Mouse (Mus musculus) heart, adult 9 months (tissue): ENCODE measurements around the gene Kif16b.

ENCODE experiments used
- DNase-seq, 2 experiments: peaks; one replicate each; pipeline ENCODE4 v3.0.0; 2022; ENCODE audit warnings: low spot score in 2 of 2

Kif16b gene

GRCm38 (mm10) chr2:142732370-142732769, 169.0 kb downstream of the Kif16b start:
- DNase-seq = no peak

DNA sequence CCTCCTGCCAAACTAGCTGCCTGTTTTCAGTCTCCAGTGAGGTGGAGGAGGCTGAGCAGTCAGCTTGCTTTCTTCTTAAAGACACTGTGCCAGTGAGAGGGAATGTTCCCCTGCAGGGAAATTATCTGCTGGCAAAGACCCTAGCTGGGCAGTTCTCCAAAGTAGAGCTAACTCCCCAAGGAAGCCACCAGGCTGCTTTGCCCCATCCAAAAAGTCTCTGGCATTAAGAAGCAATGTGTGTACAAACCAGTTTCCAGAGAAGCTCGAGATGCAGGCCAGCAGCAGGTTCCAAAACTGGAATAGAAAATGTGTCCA, 169.6 kb downstream of the Kif16b start:
- DNase-seq = peak; percentile 33 to 51

DNA sequence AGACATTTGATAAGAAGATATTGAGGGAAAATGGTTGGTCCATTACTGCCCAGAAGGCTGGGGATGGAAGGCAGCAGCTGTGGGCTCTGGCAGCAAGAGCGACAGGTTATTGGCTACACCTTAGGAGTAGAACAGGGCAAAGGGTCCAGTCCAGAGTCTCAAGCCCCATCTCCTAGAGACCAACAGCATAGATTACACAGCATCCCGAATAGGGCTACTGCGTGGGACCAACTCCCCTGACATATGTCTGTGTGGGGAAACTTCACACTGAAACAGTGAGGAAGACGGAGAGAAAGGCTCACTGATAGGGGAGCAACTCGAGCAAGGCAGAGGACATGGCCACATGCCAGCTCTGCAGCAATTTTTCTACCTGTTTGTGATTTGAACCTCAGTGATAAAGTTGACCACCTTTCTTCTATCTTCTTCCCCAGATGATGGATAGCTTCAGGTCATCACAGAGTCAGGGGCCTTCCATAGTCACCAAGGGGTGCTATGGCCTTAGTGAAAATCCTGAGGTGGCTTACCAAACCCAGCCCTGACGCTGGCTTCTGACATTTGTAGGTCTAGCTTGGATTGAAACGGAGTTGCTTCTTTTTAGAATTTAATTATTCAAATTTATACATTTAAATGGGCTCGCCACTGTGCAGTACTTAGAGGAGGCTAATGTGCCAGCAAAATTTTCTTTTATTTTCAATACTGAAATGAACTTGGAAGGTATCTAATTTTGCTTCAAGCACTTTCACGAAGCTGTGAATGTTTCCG, 170.1 kb downstream of the Kif16b start:
- no peak for DNase-seq

GRCm38 (mm10) chr2:142724215-142725001, 176.9 kb downstream of the Kif16b start:
- DNase-seq = no peak

DNA sequence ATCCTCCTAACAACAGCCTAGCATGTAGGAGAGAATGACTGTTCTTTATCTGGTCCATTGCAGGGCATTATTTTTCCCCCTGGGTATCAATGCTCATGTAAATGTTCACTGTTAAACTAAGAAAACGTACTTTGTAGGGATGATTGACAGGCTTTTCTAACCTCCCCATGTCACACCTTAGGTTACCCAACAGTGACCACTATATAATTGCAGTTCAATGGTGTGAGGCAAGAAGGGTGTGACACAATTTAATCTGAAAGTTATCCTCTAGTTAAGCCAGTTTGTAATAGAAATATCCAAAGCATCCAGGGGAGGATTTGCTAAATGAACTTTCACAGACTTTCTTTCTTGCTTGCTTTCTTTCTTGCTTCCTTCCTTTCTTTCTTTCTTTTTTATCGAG, 181.2 kb downstream of the Kif16b start:
- no peak for DNase-seq

DNA sequence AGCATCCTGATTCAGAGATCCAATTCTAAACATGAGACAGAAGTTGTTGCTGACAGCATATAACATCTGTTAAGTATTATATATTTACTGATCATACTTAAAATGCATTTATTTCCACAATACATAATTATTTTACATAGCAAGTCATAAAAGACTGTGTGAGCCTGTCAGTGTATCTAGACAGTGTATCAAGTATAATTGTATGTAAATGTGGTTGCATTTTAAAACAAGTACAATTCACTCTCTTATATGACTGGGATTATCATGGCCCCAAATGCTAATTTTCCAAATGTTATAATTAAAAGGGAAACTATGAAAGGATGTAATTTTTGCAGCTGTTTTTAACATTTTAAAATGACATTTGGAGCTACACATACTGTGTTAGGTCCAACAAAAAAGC, 182.3 kb downstream of the Kif16b start:
- DNase-seq = no peak

DNA sequence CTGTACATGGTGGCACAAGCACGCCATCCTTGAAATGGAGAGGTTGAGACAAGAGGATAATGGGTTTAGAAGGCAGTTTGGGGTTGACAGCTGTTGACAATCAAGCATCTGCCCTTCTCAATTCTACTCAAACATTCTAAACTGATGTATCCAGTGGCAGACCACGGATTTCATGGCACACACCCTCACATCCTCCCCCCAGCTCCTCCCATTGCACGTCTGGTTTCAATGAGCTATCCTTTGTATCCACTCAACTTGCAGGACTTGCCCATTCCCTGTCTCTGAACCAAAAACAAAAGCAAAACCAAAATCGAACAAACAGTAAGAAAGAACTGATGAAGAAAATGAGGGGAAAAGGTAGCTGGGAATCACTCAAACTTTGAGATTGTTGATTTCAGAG, 183.7 kb downstream of the Kif16b start:
- no peak for DNase-seq

DNA sequence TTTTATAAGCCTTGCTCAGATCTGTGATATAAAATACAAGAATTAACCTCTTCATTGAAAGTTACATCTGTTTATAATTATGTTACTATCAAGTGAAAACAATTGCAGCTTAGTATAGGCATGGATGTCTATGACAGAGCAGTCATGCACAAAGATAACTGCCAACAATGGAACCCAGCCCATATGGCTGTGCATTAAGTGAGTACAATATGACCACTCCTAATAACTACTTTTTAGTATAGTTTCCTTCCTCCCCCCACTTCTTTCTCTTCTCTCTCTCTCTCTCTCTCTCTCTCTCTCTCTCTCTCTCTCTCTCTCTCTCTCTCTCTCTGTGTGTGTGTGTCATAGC, 185.4 kb downstream of the Kif16b start:
- DNase-seq = no peak

DNA sequence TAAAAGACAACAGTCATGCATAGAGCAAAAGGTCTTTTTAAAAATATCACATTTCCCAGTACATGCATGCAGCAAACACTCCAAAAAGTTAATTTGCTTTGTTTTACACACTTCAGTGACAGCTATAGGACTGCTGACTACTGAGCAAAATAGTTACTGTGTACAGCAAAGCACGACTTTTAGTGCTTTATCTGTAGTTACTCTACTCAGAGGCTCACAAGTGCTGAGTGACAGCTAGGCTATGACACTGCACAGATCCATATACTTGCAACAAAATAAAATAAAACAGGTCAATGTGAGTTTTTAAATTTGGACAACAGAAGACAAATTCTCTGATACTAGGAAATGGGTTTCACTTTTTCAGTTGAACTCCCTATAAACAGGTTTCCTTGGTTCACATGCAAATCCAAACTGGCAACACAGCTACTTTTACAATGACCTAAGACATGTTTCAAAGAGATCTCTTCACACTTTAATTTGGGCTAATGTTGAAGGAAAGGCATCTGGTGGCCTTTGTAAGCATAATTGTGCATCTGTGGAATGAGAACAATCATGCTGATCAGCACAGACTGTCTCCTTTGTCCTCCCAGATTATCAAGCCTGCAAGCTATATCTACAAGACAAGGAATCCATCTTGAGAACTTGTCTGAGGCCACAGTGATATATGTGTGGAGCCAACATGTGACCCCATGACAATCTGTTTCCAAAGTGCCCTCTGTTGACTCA, 186.0 kb downstream of the Kif16b start:
- DNase-seq = no peak

DNA sequence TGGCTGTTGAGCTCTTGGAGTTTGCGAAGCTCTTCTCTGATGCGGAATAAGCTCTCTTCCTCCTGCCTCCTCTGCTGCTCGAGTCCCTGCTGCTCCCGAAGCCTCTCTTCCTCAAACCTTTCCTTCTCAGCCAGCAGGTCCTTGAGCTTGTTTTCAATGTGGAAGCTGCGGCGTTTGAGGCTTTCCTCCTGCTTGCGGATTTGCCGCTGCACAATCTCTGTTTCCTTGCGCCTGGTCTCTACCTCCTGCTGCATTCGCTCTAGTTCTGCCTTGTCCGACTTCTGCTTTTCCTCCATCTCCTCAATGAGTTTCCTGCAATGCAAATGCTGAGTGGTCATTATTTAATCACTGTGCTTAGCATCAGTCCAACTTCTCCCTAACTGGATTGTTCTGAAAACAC, 188.6 kb downstream of the Kif16b start:
- no peak for DNase-seq

DNA sequence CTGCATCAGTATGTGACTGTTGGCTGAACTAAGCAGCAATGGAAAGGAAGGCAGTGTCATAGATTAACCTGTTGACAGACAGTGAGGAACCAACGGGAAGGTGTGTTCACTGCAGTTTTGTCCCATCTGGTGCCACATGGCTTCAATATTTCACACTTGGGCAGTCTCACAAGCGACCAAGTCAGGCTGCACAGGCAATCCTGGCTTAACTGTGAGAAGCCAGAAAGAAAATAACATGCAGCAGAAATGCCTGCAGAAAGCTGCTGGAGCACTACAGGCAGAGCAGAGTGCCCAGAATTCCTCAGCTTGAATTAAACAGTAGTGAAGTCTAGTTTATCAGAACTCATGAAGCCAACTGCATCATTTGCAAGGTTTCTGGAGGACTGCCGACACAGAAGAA, 192.0 kb downstream of the Kif16b start:
- no peak for DNase-seq

GRCm38 (mm10) chr2:142700689-142701088, 200.6 kb downstream of the Kif16b start:
- DNase-seq = peak in 1 of 2 experiments; percentile 35

- peak; percentile 44 to 75 for DNase-seq
Observed at GRCm38 (mm10) chr2:142698650-142699049, 202.7 kb downstream of the Kif16b start.

- DNase-seq = no peak
Observed at GRCm38 (mm10) chr2:142694936-142695331, 206.4 kb downstream of the Kif16b start.

DNA sequence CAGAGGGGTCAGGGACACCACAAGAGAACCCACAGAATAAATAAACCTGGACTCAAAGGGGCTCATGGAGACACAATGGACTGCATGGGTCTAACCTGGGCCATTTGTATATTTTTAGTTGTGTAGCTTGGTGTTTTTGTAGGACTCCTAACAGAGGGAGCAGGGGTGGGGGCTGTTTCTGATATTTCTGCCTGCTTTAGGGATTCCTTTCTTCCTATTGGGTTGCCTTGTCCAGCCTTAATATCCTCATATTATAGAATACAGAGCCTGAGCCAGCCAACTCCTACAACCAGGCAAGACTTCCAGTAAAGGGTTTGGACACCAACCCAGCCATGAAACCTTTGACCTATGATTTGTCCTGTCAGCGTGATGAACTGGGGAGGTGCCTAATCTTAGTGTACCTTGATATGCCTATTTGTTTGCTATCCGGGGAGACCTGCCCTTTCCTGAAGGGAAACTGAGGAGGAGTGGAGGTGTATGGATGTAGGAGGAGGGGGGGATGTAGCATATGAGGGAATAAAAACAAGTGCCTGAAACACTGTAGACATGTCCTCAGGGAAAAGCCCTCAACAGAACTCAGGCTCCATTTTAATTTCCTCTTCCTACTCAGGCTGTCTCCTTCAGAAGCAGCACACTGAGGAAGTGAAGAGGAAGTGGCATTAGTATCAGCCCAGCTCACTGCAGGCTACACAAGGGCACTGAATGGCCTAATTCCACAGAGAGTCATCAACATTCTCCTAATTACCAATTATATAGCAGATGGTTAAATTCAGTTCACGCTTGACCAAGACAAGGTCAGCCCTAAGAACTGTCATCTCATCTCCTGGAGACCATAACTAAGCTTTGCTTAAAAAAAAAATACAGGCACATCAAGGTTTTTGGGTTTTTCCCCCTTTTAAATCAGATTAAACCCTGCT, 207.1 kb downstream of the Kif16b start:
- no peak for DNase-seq

DNA sequence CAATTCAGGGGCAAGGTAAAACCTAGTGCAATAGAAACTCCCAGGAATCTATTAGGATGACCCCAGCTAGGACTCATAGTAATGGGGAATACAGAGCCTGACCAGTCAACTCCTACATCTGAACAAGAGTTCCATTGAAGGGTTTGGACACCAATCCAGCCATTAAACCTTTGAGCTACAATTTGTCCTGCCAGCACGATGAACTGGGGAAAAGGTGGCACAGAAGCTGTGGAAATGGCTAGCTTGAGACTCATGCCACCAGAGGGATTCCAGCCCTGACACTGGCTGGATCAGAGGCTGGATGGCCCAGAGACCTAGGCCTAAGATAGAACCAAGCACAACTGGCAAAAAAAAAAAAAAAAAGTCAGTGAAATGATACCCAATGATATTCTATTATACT, 207.9 kb downstream of the Kif16b start:
- no peak for DNase-seq

- DNase-seq = no peak
Observed at GRCm38 (mm10) chr2:142689496-142689895, 211.8 kb downstream of the Kif16b start.

DNA sequence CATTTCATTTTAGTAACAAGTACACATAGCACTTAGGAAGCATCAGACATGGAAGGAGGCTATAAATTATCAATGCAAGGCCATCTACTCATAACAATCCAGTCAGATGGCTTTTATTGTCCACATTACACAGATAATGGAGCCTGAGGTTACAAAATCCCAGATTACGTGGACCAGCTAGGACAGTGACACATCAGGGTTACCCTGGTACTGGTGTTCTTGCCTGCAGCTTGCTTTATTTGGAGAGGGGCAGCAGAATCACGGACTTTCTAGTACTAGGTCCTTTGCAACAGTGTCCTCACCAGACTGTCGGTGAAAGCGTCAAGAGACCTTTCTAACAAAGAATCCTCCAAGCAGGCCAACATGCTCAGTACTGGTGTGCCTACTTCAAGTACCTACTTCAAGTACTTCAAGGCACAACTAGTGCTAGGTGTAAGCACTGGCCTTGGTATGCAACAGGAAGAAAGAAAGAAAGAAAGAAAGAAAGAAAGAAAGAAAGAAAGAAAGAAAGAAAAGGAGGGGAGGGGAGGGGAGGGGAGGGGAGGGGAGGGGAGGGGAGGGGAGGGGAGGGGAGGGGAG, 213.3 kb downstream of the Kif16b start:
- no peak for DNase-seq

GRCm38 (mm10) chr2:142682965-142683709, 218.2 kb downstream of the Kif16b start:
- no peak for DNase-seq

GRCm38 (mm10) chr2:142668426-142668825, 232.9 kb downstream of the Kif16b start:
- no peak for DNase-seq

DNA sequence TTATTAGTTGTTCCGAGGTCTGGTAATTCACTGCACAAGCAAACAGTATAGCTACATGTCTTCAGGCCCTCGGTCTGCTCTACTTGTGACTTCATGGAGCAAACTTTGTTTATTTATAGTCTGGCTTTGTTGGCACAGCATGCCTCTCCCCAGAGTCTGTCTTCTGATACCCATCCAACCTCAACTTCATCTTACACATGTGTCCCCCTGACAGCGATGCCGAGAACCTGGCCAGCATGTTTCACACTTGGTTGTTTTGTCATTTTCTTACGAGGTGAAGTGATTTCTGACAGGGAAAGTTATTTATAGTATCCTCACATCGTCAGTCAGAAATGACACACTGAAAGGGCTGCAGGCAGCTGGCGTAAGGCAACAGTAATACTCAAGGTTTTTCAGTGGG, 249.7 kb downstream of the Kif16b start:
- DNase-seq = peak; percentile 1 to 3
